In genomic region chr7:80340793-80341192, GRCm38 (mm10) we compare ENCODE assay signal across 8 mouse cellular contexts. TPM values are rescaled to one million over a fixed set of nuclear protein-coding genes. Genes with fewer than 3 reads are reported as not detected.
DNase-seq lines count a peak whose midpoint lies in the region; ATAC-seq and TF ChIP-seq lines count a peak whose summit lies in the region.

Unc45a (minus strand) TSS chr7:80341005.

- peak within 1 kb of the TSS; percentile 93 for H3K4me2 ChIP-seq in heart, embryonic 13.5 days
- peak within 1 kb of the TSS; percentile 85 for H3K4me2 ChIP-seq in kidney, embryonic 16.5 days (replicated peaks; ENCODE audit: low read depth, low read length)
- peak within 1 kb of the TSS; percentile 84 for H3K4me2 ChIP-seq in liver, embryonic 11.5 days
- H3K4me2 ChIP-seq in myocyte (ENCODE audit: low read depth), result peak within 1 kb of the TSS; percentile 95
- H3K4me2 ChIP-seq in stomach, embryonic 15.5 days, result peak within 1 kb of the TSS; percentile 90

- H3K36me3 ChIP-seq in E14TG2a.4 (ENCODE audit: insufficient read depth, low read length) (peaks cover 30% of the 10 kb centered on the region), myocyte (ENCODE audit: control insufficient read depth, insufficient read depth) (no peaks in the 10 kb centered on the region)
- peaks cover 26% of the 10 kb centered on the region for H3K36me3 ChIP-seq in heart, embryonic 13.5 days
- peaks cover 14% of the 10 kb centered on the region for H3K36me3 ChIP-seq in kidney, embryonic 16.5 days (ENCODE audit: insufficient read depth, low read length)
- H3K36me3 ChIP-seq in liver, embryonic 11.5 days (ENCODE audit: control insufficient read depth, insufficient read depth, low read length), result peaks cover 6% of the 10 kb centered on the region
- peaks cover 10% of the 10 kb centered on the region for H3K36me3 ChIP-seq in stomach, embryonic 15.5 days

- H3K9ac ChIP-seq in heart, embryonic 13.5 days, result peak within 1 kb of the TSS; percentile 88
- H3K9ac ChIP-seq in kidney, embryonic 16.5 days (replicated peaks; ENCODE audit: low read length), result peak within 1 kb of the TSS; percentile 82
- peak within 1 kb of the TSS; percentile 79 for H3K9ac ChIP-seq in liver, embryonic 11.5 days (ENCODE audit: low read depth, low read length)
- peak within 1 kb of the TSS; percentile 41; the same call in 1 of the 2 replicates for H3K9ac ChIP-seq in stomach, embryonic 15.5 days

- H3K9me3 ChIP-seq in E14TG2a.4 (ENCODE audit: low read length), result no peaks in the 10 kb centered on the region
- no peaks in the 10 kb centered on the region for H3K9me3 ChIP-seq in heart, embryonic 13.5 days
- H3K9me3 ChIP-seq in kidney, embryonic 16.5 days (ENCODE audit: low read length), result no peaks in the 10 kb centered on the region
- H3K9me3 ChIP-seq in liver, embryonic 11.5 days (ENCODE audit: control insufficient read depth, low read length), result no peaks in the 10 kb centered on the region
- no peaks in the 10 kb centered on the region for H3K9me3 ChIP-seq in stomach, embryonic 15.5 days

- H3K27ac ChIP-seq in heart, embryonic 13.5 days (replicated peaks), result peak within 1 kb of the TSS; percentile 93
- H3K27ac ChIP-seq in kidney, embryonic 16.5 days (ENCODE audit: low read length), result peak within 1 kb of the TSS; percentile 90
- H3K27ac ChIP-seq in liver, embryonic 11.5 days (ENCODE audit: low read depth, low read length), result peak within 1 kb of the TSS; percentile 68
- peak within 1 kb of the TSS; percentile 93 for H3K27ac ChIP-seq in stomach, embryonic 15.5 days

- TF ChIP-seq POLR2A in myocyte (IDR thresholded peaks at IDR 0.05; ENCODE audit: insufficient read length, low read depth), result no peak

- H3K27me3 ChIP-seq in E14TG2a.4 (ENCODE audit: insufficient read depth, low read length) (peaks cover 28% of the 10 kb centered on the region), myocyte (ENCODE audit: control insufficient read depth, insufficient read depth, insufficient read length) (no peaks in the 10 kb centered on the region)
- no peaks in the 10 kb centered on the region for H3K27me3 ChIP-seq in heart, embryonic 13.5 days (replicated peaks)
- H3K27me3 ChIP-seq in kidney, embryonic 16.5 days (ENCODE audit: insufficient read depth, low read length), result no peaks in the 10 kb centered on the region
- H3K27me3 ChIP-seq in liver, embryonic 11.5 days (replicated peaks; ENCODE audit: control insufficient read depth, insufficient read depth, low read length), result no peaks in the 10 kb centered on the region
- H3K27me3 ChIP-seq in stomach, embryonic 15.5 days (replicated peaks), result no peaks in the 10 kb centered on the region

- peaks cover 15% of the 10 kb centered on the region for H3K79me2 ChIP-seq in myocyte (ENCODE audit: control insufficient read depth, insufficient read depth)

- H3K4me3 ChIP-seq in E14TG2a.4 (replicated peaks; ENCODE audit: low read length) (peak within 1 kb of the TSS; percentile 80), myocyte (peak within 1 kb of the TSS; percentile 74)
- peak within 1 kb of the TSS; percentile 72 for H3K4me3 ChIP-seq in heart, embryonic 13.5 days
- H3K4me3 ChIP-seq in kidney, embryonic 16.5 days (ENCODE audit: low read length), result peak within 1 kb of the TSS; percentile 80
- H3K4me3 ChIP-seq in liver, embryonic 11.5 days (ENCODE audit: low read depth, low read length), result peak within 1 kb of the TSS; percentile 69
- H3K4me3 ChIP-seq in stomach, embryonic 15.5 days (replicated peaks), result peak within 1 kb of the TSS; percentile 61

- 2% methylated on average over 11 of the region's 11 CpGs for WGBS in heart, embryonic 13.5 days
- under 1% methylated on average over 11 of the region's 11 CpGs for WGBS in kidney, embryonic 16.5 days
- 3% methylated on average over 11 of the region's 11 CpGs for WGBS in liver, embryonic 11.5 days
- 2% methylated on average over 11 of the region's 11 CpGs for WGBS in stomach, embryonic 15.5 days

- peaks cover 42% of the 10 kb centered on the region for H3K4me1 ChIP-seq in E14TG2a.4 (replicated peaks; ENCODE audit: low read depth, low read length)
- peaks cover 46% of the 10 kb centered on the region for H3K4me1 ChIP-seq in heart, embryonic 13.5 days
- H3K4me1 ChIP-seq in kidney, embryonic 16.5 days (ENCODE audit: insufficient read depth, low read length), result peaks cover 32% of the 10 kb centered on the region
- peaks cover 24% of the 10 kb centered on the region for H3K4me1 ChIP-seq in liver, embryonic 11.5 days (replicated peaks; ENCODE audit: control insufficient read depth, insufficient read depth, low read length)
- H3K4me1 ChIP-seq in stomach, embryonic 15.5 days, result peaks cover 34% of the 10 kb centered on the region

- peak; percentile 21; the same call in 1 of the 2 replicates for ATAC-seq in heart, embryonic 13.5 days (ENCODE audit: extremely low read depth, insufficient number of reproducible peaks, low FRiP score, low TSS enrichment)
- ATAC-seq in kidney, embryonic 16.5 days (ENCODE audit: low FRiP score, low TSS enrichment), result peak; percentile 68
- ATAC-seq in liver, embryonic 11.5 days (replicated peaks; ENCODE audit: low FRiP score), result peak; percentile 67
- peak; percentile 52; the same call in 1 of the 2 replicates for ATAC-seq in stomach, embryonic 15.5 days (ENCODE audit: insufficient read depth, low FRiP score, low read depth)

- DNase-seq in c-Kit-negative CD71-positive TER-119-positive erythroid progenitor cells, embryonic 14.5 days (ENCODE audit: low read depth, low spot score), result peak; percentile 60
- DNase-seq in fibroblast of lung, adult 2 months (ENCODE audit: low read depth), result peak; percentile 54
- DNase-seq in liver, embryonic 11.5 days (ENCODE audit: low spot score), result peak; percentile 74

- peak within 1 kb of the TSS; percentile 63 for H3ac ChIP-seq in myocyte (ENCODE audit: control insufficient read depth, insufficient read length)

- TF ChIP-seq CTCF in E14TG2a.4 (conservative IDR thresholded peaks at IDR 0.05; ENCODE audit: low read length), result peak; percentile 26

TF ChIP-seq in myocyte, 11 proteins besides CTCF, POLR2A, EP300 and RAD21:
- TF ChIP-seq SRF (IDR thresholded peaks at IDR 0.05; ENCODE audit: control insufficient read depth, insufficient read length, low read depth) (no peak), TCF3 (IDR thresholded peaks at IDR 0.05; ENCODE audit: insufficient read length, low read depth) (no peak), USF1 (IDR thresholded peaks at IDR 0.05; ENCODE audit: low read depth) (no peak), CEBPB (IDR thresholded peaks at IDR 0.05; ENCODE audit: insufficient read depth, poor library complexity, severe bottlenecking) (no peak), POLR2AphosphoS2 (IDR thresholded peaks at IDR 0.05; ENCODE audit: insufficient read length, low read depth) (no peak), MYOD1 (IDR thresholded peaks at IDR 0.05; ENCODE audit: control insufficient read depth in 1 of 3, insufficient read length in 2 of 3, low read depth in 2 of 3) (no peak), REST (IDR thresholded peaks at IDR 0.05; ENCODE audit: insufficient read depth, insufficient read length) (no peak), MYOG (IDR thresholded peaks at IDR 0.05; ENCODE audit: control insufficient read depth in 1 of 3, insufficient read depth in 1 of 3, insufficient read length in 2 of 3, low read depth in 2 of 3) (no peak), TCF12 (IDR thresholded peaks at IDR 0.05; ENCODE audit: insufficient read depth, poor library complexity, severe bottlenecking) (no peak), MAX (IDR thresholded peaks at IDR 0.05; ENCODE audit: low read depth) (no peak), E2F4 (IDR thresholded peaks at IDR 0.05; ENCODE audit: insufficient read depth) (no peak)

RNA-seq across cellular contexts. Expression of gene Unc45a, which starts in this region (rescaled TPM):
- 18.2 and 20.1 TPM in 2 replicates for polyA plus RNA-seq in heart, embryonic 13.5 days (2015; fragmentation: Nextera tagmentation; extraction: Ambion mirVana)
- 46.5 and 48.2 TPM in 2 replicates for polyA plus RNA-seq in kidney, embryonic 16.5 days (2015; fragmentation: Nextera tagmentation; extraction: Ambion mirVana)
- polyA plus RNA-seq in liver, embryonic 11.5 days (2014; fragmentation: Nextera tagmentation; extraction: Ambion mirVana), result 23.7 and 24.0 TPM in 2 replicates
- 38.4 TPM for polyA plus RNA-seq in myocyte (2012; fragmentation: generic; extraction: Trizol)
- polyA plus RNA-seq in stomach, embryonic 15.5 days (2015; fragmentation: Nextera tagmentation; extraction: Ambion mirVana), result 35.5 and 38.3 TPM in 2 replicates

Comparison
In these comparisons a context has a peak if more than half of its experiments do, and no peak if none do; other contexts are left out.
1. Peak in every context shown above with its lines: DNase-seq, ATAC-seq, H3K4me3 ChIP-seq and H3K27ac ChIP-seq.